Mouse (Mus musculus) ovary, postnatal 10 days (tissue): ENCODE data around the gene Nrp1.

Experiments used
- DNase-seq: peaks from one replicate; pipeline ENCODE4 v3.0.0; 2022; ENCODE audit warnings: low spot score

Gene Nrp1

GRCm38 (mm10) chr8:128466681-128467430 is 108.5 kb downstream of the Nrp1 start:
- no peak for DNase-seq

GRCm38 (mm10) chr8:128470097-128470496 is 111.7 kb downstream of the Nrp1 start:
- DNase-seq: no peak

DNA sequence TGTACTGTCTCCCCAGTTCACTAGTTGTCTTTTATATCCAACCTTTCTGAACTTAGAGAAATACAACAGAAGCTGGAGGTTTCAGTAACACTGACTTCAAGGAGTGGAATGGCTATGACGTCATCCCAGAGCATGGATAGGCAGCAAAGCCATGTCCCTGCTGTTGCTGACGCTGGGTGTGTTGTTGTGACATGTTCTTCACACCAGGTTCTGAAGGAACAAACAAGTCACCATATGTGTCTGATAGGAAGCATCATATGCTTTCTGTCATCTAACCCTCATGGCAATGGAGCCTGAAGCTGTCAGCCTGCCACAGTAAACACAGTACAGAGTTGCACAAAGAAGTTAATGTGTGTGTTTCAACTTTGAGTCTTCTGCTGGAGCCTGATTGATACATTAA is 112.8 kb downstream of the Nrp1 start:
- DNase-seq: no peak

GRCm38 (mm10) chr8:128472871-128473270 is 114.5 kb downstream of the Nrp1 start:
- DNase-seq: no peak

GRCm38 (mm10) chr8:128473456-128474239 is 115.2 kb downstream of the Nrp1 start:
- no peak for DNase-seq

GRCm38 (mm10) chr8:128474614-128475013 is 116.2 kb downstream of the Nrp1 start:
- no peak for DNase-seq

DNA sequence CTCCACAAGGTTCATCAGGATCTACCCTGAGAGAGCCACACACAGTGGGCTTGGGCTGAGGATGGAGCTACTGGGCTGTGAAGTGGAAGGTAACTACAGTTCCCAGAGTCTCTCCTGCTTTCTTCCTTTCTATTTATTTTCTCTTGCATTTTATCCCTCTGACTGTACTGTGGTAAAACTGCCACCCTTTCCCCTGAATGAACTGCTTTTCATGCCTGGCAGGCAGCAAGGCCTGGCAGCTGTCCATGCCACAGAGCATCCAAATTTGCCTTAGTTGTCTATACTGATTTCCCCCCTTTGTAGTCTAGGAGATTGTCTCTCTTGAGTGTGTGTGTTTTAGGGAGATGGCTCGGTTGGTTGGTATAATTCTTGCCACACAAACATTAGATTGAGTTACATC is 117.8 kb downstream of the Nrp1 start:
- DNase-seq: no peak

GRCm38 (mm10) chr8:128478017-128478416 is 119.6 kb downstream of the Nrp1 start:
- no peak for DNase-seq

DNA sequence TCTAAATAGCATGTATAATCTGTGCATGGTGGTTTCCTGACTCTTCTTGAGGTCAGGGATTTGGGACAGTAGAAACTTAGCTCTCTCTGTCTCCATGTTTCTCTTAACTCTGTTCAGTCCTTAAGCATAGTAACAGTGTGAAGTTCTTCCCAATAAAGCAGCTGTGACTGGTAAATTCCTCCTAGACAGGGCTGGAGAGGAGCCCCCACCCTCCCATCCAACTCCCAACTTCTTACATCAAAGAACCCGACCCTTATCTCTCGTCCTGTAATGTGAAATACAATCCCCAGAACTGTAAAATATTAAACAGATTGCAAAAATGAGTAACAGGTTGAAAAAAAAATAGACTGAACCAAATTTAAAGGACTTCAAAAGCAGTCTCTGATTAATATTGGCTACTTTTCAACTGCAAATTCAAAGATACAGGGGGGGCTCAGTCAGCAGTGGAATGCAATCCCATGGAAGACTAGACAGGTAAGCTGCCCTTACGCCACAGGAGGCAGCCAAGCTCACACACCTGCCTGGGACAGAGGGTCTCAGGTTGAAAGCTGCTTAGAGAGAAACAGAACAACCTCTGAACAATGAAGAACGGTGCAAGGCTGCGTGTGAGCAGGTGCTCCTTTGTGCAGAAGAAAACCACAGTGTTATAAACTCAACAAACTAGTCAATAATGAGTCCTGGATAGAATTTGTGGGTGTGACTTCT is 121.1 kb downstream of the Nrp1 start:
- DNase-seq: no peak

- DNase-seq: no peak
Observed at GRCm38 (mm10) chr8:128480896-128481665, 122.7 kb downstream of the Nrp1 start.

DNA sequence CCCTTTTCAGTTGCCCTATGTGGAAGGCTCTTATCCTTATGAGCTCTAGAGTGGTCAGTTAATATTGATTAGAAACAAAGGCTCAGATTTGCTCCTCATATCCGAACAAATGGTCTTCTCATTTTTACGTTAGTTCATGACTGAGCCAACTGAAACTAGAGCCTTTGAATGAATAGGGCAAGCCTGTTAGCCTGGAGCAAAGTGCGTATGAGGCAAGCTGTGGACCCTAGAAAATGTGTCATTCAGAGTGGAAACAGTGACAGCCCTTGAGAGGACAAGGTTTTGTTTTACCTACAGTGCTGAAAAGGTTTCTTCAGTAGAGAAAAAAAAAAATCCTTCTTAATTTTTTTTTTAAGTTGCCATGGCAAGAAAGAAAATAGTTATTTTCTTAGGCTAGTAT is 124.9 kb downstream of the Nrp1 start:
- no peak for DNase-seq

DNA sequence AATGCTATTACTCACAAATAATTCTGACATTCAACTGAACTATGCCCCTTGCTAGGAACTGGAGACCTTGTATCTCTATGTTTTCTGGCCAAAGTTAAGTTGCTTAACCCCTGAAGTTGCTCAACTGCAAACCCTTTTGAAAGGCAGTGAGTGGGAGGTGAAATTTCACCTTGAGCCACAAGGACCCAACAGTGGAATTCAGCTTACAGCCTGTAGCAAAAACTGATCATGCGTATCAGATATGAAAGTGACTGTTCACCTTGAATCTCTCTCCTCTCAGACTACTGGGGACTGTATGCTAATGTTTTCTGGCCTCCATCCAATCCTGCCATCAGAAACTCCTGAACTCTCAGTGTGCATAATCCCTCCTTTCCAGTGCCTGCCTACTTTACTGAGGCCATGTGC is 126.3 kb downstream of the Nrp1 start:
- DNase-seq: no peak

DNA sequence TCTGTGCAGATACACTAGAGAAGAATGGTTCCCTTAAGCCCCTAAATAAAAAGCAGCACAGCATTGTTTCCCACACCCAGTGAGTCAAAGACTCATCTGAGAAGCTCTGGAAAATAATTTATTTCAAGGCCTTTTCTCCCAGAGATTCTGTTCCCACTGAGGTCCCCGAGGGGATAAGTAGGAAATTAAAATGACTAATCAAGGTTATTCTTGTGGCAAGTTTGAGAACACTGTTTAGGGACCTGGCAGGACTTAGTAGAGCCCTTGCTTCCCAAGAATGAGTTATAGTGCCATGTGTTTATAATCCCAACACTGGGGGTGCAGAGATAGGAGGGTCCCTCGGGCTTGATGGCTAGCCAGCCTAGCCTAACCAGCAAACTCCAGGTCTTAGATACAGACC is 127.6 kb downstream of the Nrp1 start:
- no peak for DNase-seq

GRCm38 (mm10) chr8:128487966-128488931 is 129.8 kb downstream of the Nrp1 start:
- DNase-seq: no peak

DNA sequence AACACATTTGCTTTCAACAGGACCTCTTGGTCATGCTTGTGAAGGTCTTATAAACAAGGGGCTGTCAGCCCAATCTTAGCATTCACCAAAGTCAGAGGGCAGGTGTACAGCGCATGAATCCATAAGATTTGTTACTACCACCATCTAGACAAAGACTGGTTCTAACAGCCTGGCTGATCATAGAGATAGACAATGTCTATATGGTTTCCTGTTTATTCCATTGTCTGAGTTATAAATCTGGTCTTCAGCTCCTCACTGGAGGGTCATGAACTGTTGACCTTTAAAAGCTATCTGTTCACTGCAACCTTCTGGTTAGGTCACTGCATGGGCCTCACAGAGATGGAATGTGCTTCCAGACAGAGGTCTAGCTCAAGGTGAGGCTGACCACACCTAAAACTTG is 130.9 kb downstream of the Nrp1 start:
- no peak for DNase-seq

DNA sequence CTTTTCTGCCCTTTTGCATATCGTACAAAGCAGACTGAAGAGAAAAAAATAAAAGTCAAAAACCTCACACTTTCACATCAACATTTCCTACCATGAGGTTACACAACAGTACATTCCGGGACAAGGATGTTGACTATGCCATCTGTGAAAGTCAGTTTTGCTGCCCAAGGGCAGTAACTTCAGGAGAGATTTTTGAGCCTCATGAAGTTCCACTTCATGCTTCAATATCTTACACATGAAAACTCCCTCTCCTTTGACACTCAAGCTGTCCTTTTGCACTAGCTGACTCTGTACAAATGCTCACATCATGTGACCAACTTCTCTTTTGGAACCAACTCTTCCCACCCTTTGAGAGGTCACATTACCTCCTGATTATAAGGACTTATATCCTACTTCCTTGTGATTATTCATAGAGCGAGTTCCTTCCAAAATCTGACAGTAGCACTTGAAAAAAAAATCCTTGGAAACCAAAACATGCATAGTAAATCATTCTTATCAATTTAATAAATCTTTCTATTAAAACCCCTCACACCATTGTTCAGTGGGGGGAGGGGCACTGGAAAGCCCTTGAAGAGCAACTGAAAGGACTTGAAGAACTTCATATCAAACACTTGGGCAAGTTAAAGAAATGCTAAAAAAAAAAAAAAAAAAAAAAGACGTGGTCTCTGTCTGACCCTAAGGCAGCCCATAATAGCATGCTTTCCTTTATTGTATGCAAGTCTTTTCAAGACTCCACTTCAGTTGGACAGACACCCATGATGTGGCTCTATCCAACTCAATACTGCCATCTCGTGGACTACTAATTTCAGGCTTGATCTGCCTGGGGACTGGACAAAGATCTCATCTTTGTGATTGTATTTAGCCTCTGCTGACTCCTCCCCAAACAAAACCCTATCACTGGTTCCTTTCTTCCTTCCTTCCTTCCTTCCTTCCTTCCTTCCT is 133.0 kb downstream of the Nrp1 start:
- DNase-seq: no peak

DNA sequence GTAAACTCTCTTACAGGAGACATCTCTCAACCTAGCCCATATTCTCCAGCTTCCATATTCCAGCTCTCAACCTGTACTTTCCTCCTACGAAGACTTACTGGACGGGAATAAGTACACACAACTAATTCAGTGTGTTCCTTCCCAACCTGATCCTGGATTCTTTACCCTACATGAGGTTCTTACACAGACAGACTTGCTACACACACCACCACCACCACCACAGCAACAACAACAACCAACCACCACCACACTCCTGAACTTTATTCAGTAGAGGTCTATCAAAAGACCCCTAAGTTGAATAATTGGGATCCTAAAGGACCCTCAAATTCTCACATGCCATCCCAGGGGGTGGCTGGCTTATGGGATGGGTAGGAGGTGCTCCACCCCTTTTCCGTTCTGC is 135.4 kb downstream of the Nrp1 start:
- DNase-seq: no peak

DNA sequence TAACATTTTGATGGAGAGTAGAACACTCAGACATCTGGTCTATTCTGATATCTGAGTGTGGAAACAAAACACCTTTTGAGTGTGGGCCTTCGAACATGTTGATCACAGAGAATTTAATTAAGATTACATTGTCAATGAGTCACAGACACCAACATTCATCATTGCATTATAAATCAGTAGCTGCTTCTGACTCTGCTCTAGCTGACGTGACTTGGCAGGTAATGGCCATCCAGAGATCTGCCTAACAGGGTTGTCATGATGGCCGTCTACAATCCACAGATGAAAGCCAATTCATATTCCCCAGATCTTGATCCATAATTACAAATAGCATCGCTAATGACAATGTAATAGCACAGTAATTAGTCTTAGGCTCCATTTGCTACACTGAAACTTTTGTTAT is 140.4 kb downstream of the Nrp1 start:
- no peak for DNase-seq

GRCm38 (mm10) chr8:128504136-128504829 is 145.9 kb downstream of the Nrp1 start:
- no peak for DNase-seq
